Mouse (Mus musculus): ENCODE results near the gene 1190005I06Rik. TPM values are rescaled to one million over a fixed set of nuclear protein-coding genes. Genes with fewer than 3 reads are reported as not detected.

The 1190005I06Rik gene
- 7.7 TPM in 2 replicates for polyA plus RNA-seq (2012; rRNA removed)

- no peak for DNase-seq (ENCODE audit: extremely low spot score in 1 of 2, low spot score in 1 of 2)
Measured at GRCm38 (mm10) chr8:120647532-120647931, at the start of gene 1190005I06Rik. Gene 1190005I06Rik, minus strand, starts transcription at chr8:120647632.

GRCm38 (mm10) chr8:120696401-120697153 is 49.1 kb upstream of the 1190005I06Rik start:
- no peak for DNase-seq (ENCODE audit: extremely low spot score in 1 of 2, low spot score in 1 of 2)

- no peak for DNase-seq (ENCODE audit: extremely low spot score in 1 of 2, low spot score in 1 of 2)
Measured at GRCm38 (mm10) chr8:120693861-120694493, 46.5 kb upstream of the 1190005I06Rik start.

- DNase-seq (ENCODE audit: extremely low spot score in 1 of 2, low spot score in 1 of 2): no peak
Measured at GRCm38 (mm10) chr8:120692934-120693333, 45.5 kb upstream of the 1190005I06Rik start.

GRCm38 (mm10) chr8:120688511-120688910 is 41.1 kb upstream of the 1190005I06Rik start:
- no peak for DNase-seq (ENCODE audit: extremely low spot score in 1 of 2, low spot score in 1 of 2)

GRCm38 (mm10) chr8:120687786-120688185 is 40.4 kb upstream of the 1190005I06Rik start:
- no peak for DNase-seq (ENCODE audit: extremely low spot score in 1 of 2, low spot score in 1 of 2)

- no peak for DNase-seq (ENCODE audit: extremely low spot score in 1 of 2, low spot score in 1 of 2)
Measured at GRCm38 (mm10) chr8:120686576-120686975, 39.1 kb upstream of the 1190005I06Rik start.

GRCm38 (mm10) chr8:120686051-120686450 is 38.6 kb upstream of the 1190005I06Rik start:
- DNase-seq (ENCODE audit: extremely low spot score in 1 of 2, low spot score in 1 of 2): no peak

- DNase-seq (ENCODE audit: extremely low spot score in 1 of 2, low spot score in 1 of 2): no peak
Measured at GRCm38 (mm10) chr8:120685591-120685990, 38.2 kb upstream of the 1190005I06Rik start.

- no peak for DNase-seq (ENCODE audit: extremely low spot score in 1 of 2, low spot score in 1 of 2)
Measured at GRCm38 (mm10) chr8:120685097-120685496, 37.7 kb upstream of the 1190005I06Rik start.

GRCm38 (mm10) chr8:120684082-120684481 is 36.6 kb upstream of the 1190005I06Rik start:
- no peak for DNase-seq (ENCODE audit: extremely low spot score in 1 of 2, low spot score in 1 of 2)

- DNase-seq (ENCODE audit: extremely low spot score in 1 of 2, low spot score in 1 of 2): peak in 1 of 2 experiments; percentile 57
Measured at GRCm38 (mm10) chr8:120683602-120684001, 36.2 kb upstream of the 1190005I06Rik start.

- no peak for DNase-seq (ENCODE audit: extremely low spot score in 1 of 2, low spot score in 1 of 2)
Measured at GRCm38 (mm10) chr8:120681113-120681512, 33.7 kb upstream of the 1190005I06Rik start.

- DNase-seq (ENCODE audit: extremely low spot score in 1 of 2, low spot score in 1 of 2): peak in 1 of 2 experiments; percentile 65
Measured at GRCm38 (mm10) chr8:120680405-120680804, 33.0 kb upstream of the 1190005I06Rik start.

GRCm38 (mm10) chr8:120679629-120680387 is 32.4 kb upstream of the 1190005I06Rik start:
- DNase-seq (ENCODE audit: extremely low spot score in 1 of 2, low spot score in 1 of 2): no peak

GRCm38 (mm10) chr8:120678447-120678846 is 31.0 kb upstream of the 1190005I06Rik start:
- peak; percentile 67 to 92 for DNase-seq (ENCODE audit: extremely low spot score in 1 of 2, low spot score in 1 of 2)

- no peak for DNase-seq (ENCODE audit: extremely low spot score in 1 of 2, low spot score in 1 of 2)
Measured at GRCm38 (mm10) chr8:120675718-120676117, 28.3 kb upstream of the 1190005I06Rik start.

- no peak for DNase-seq (ENCODE audit: extremely low spot score in 1 of 2, low spot score in 1 of 2)
Measured at GRCm38 (mm10) chr8:120673298-120673697, 25.9 kb upstream of the 1190005I06Rik start.

- DNase-seq (ENCODE audit: extremely low spot score in 1 of 2, low spot score in 1 of 2): no peak
Measured at GRCm38 (mm10) chr8:120672626-120673229, 25.3 kb upstream of the 1190005I06Rik start.

GRCm38 (mm10) chr8:120671775-120672174 is 24.3 kb upstream of the 1190005I06Rik start:
- no peak for DNase-seq (ENCODE audit: extremely low spot score in 1 of 2, low spot score in 1 of 2)
